Mouse (Mus musculus) heart, embryonic 12.5 days (tissue): ENCODE results near the gene Hand2. TPM values are rescaled to one million over a fixed set of nuclear protein-coding genes. Genes with fewer than 3 reads are reported as not detected.

Source experiments
- ATAC-seq: fragments of 200-750 bp; cut with Nextera tagmentation; 2 replicates; pipeline ENCODE4 v1.8.0; 2017; ENCODE audit warnings: moderate TSS enrichment, moderate library complexity; ENCODE audit not compliant: insufficient number of reproducible peaks, low FRiP score
- H3K27ac ChIP-seq: fragments of 300-500 bp; sonication (generic); 2 replicates; pipeline ENCODE4 v1.5.1; 2016; ENCODE audit warnings: mild to moderate bottlenecking, moderate library complexity; ENCODE audit not compliant: poor library complexity, severe bottlenecking
- H3K27me3 ChIP-seq: fragments of 300-500 bp; sonication (generic); replicated peaks from 2 replicates; pipeline ENCODE4 v1.6.1; 2016; ENCODE audit warnings: mild to moderate bottlenecking, moderate library complexity
- H3K36me3 ChIP-seq: fragments of 300-500 bp; sonication (generic); 2 replicates; pipeline ENCODE4 v1.6.1; 2016; ENCODE audit warnings: mild to moderate bottlenecking, moderate library complexity
- H3K4me1 ChIP-seq: fragments of 300-500 bp; sonication (generic); replicated peaks from 2 replicates; pipeline ENCODE4 v1.6.1; 2016; ENCODE audit warnings: mild to moderate bottlenecking
- H3K4me2 ChIP-seq: fragments of 300-500 bp; sonication (generic); 2 replicates; pipeline ENCODE4 v1.6.1; 2016; ENCODE audit warnings: mild to moderate bottlenecking, moderate library complexity
- H3K4me3 ChIP-seq: fragments of 300-500 bp; sonication (generic); 2 replicates; pipeline ENCODE4 v1.5.1; 2016; ENCODE audit warnings: mild to moderate bottlenecking
- H3K9ac ChIP-seq: fragments of 300-500 bp; sonication (generic); 2 replicates; pipeline ENCODE4 v1.6.1; 2016; ENCODE audit warnings: mild to moderate bottlenecking, moderate library complexity
- H3K9me3 ChIP-seq: fragments of 300-500 bp; sonication (generic); replicated peaks from 2 replicates; pipeline ENCODE4 v1.6.1; 2016; ENCODE audit warnings: mild to moderate bottlenecking, moderate library complexity
- WGBS: fragments of 180-500 bp; shearing (Covaris S2); methylation state at CpG from one replicate; pipeline ENCODE4 v1.1.7; 2016; 5-methylcytosine and 5-hydroxymethylcytosine counted together
- polyA plus RNA-seq: library from polyadenylated mRNA; unstranded; fragments of >200 nt; fragmentation: Nextera tagmentation; extraction: Ambion mirVana; gene quantifications from 2 replicates; pipeline ENCODE4 v1.2.1, GENCODE M21; 2016

Gene Hand2
- polyA plus RNA-seq, 1 experiment from 2014 or later, result 18.0 TPM

DNA sequence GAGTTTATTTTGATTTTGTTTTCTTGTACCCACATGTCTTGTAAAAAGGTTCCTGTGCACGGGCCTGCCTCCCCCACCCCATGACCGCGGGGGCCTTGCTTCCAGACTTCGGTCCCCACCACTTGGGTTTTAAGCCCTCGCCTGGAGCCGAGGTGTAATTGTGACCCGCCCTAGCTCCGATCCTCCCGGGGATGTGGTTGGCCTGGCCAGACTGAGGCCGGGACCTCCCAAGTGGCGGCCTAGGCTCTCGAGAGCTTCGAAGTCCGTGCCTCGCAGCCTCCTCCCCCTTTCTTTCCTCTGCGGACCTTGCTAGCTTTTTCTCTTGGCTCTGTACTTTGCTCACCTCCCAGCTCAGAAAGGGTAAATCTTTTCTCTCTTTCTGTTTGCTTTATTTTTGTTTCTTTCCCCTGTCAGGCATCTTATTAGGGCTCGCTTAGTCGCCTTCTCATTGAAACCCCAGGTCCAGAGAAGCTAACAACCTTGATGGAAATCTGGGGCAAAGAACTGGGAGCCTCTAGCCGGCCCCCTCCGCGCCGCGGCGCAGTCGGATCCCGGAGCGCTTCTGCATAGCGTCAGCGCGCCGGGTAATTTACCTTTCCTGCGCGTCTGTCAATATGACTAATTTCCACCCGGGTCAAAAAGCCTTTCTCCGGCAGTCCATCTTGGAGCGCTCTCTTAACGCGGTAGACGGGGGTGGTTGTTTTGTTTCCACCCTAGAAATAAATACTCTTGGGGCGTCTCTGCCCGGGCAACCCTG, 13.2 kb downstream of the Hand2 start:
- peak overlapping the region; percentile 99 for H3K27ac ChIP-seq
- ATAC-seq, result peak; percentile 49
- under 1% methylated on average over 41 of the region's 41 CpGs for WGBS

DNA sequence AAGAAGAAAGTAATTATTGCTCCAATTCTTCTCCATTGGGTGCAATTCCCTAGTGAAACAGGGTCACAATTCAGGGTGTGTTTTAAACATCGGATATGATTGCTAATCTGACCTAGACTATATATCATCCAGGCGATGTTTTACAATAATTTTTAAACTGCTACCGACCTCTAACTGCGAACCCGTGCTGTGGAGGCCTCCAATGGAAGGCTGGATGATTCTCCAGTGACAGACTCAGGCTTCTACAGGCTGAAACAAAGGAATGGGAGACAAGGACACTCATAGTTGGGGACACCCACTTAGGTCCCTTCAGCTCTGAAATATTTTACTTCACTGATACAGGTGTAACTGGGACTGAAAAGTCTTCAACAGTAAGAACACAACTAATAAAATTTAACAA, 13.9 kb downstream of the Hand2 start:
- Histone ChIP-seq H3K27me3 (no peaks in the 10 kb centered on the region), H3K4me3 (peak overlapping the region; percentile 69), H3K9me3 (no peaks in the 10 kb centered on the region), H3K9ac (peak overlapping the region; percentile 88), H3K4me2 (peak overlapping the region; percentile 71), H3K36me3 (peaks cover 6% of the 10 kb centered on the region; the same call in 1 of the 2 replicates), H3K4me1 (peaks cover 36% of the 10 kb centered on the region), H3K27ac (peak overlapping the region; percentile 99)
- no peak for ATAC-seq
- 9% methylated on average over 5 of the region's 5 CpGs for WGBS

More for the DNA sequence above, 13.2 kb downstream of the Hand2 start:
- Histone ChIP-seq H3K9me3 (no peaks in the 10 kb centered on the region), H3K4me2 (peak overlapping the region; percentile 71), H3K4me3 (peak overlapping the region; percentile 69), H3K4me1 (peaks cover 37% of the 10 kb centered on the region), H3K27me3 (no peaks in the 10 kb centered on the region), H3K36me3 (0 out of 2 replicates have a peak, but pooled peaks cover 3% of the 10 kb centered on the region), H3K9ac (peak overlapping the region; percentile 88)

DNA sequence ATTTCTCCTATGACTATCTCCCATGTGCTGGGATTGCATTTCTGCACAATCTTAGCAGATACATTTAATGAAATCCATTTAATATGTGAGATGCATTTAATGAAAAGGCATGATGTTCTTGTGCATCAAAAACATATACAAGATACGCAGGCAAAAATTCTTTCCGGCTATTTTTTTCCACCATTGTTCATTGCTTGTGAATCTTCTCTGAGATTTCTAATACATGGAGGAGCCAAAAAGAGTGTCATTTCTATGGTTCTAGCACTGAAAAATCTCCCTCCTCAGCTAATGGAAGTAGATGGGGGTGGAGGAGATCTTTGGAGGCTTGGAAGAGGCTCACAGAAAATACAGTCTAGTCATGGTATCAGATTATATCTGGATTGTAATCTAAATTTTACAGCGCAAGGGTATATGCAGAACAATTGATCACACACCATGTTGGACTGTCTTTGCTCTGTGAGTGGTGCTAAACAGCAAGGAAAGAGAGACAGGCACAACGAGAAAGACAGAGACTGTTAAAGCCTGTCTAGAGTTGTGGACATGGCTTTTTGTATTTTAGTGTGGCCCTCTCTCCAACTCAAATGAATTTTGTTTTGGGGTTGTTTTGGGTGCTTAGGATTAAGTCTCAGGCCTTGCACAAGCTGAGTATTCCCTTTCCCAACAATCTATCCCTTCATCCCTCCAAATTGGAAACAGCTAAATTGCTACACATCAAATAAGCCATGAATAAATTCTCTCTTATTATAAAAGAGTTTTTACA, 16.7 kb downstream of the Hand2 start:
- Histone ChIP-seq H3K9me3 (no peaks in the 10 kb centered on the region), H3K4me1 (peaks cover 53% of the 10 kb centered on the region), H3K4me3 (no peak overlapping the region), H3K27me3 (no peaks in the 10 kb centered on the region), H3K4me2 (0 out of 2 replicates have a peak overlapping the region, but pooled peaks have one; percentile 11), H3K9ac (no peak overlapping the region), H3K27ac (no peak overlapping the region), H3K36me3 (peaks cover 10% of the 10 kb centered on the region; the same call in 1 of the 2 replicates)
- ATAC-seq, result no peak
- WGBS, result 66% methylated on average over 4 of the region's 4 CpGs

DNA sequence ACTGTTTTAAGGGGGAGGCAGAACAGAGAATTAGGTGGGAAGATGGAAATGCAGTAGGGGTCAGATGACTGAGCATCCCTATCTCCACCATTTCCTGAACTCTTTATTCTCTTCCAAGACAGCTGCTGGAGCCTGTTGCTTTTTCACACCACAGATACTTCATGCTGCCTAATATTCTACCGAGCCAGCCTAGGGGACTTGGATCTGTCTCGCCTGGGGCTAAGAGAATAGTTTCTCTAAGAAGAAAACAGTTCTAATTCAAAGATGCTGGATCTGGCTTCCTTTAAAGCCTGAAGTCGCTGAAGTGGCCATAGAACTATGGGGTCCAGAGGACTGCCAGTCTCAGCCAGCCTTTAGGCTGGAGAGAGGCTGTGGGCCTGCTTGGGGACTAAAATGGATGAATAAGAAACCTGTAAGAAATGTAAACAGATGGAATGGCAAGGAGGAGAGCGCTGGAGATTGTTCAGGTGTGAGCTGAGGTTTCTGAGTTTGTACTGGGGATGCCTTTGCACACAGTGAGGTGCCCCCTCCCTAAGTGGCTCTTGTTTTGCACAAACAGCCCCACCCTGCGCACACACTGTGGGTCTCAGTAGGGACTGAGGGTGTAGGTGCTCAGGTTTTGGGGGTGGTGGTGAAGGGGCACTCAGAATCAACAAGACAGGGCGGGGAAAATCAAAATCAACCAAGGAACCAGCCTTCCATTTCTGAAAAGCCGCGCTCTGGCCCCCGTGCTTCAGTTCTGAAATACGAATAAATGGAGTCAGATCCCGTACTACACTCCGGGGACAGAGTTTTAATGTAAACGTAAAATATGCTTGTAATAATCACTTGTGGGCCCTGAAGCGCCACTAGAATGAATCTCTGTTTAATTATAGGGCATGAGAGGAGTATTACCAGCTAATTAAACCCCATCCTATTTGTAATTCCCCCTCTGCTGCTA, 19.2 kb downstream of the Hand2 start:
- peaks cover 78% of the 10 kb centered on the region for H3K4me1 ChIP-seq
- no peaks in the 10 kb centered on the region for H3K9me3 ChIP-seq
- peak overlapping the region; percentile 77; the same call in 1 of the 2 replicates for H3K9ac ChIP-seq
- peak overlapping the region; percentile 45 for H3K4me3 ChIP-seq
- WGBS, result 40% methylated on average over 14 of the region's 14 CpGs
- H3K27ac ChIP-seq, result peak overlapping the region; percentile 75; the same call in 1 of the 2 replicates
- no peak for ATAC-seq
- peaks cover 10% of the 10 kb centered on the region; the same call in 1 of the 2 replicates for H3K36me3 ChIP-seq
- H3K27me3 ChIP-seq, result no peaks in the 10 kb centered on the region
- H3K4me2 ChIP-seq, result peak overlapping the region; percentile 65

DNA sequence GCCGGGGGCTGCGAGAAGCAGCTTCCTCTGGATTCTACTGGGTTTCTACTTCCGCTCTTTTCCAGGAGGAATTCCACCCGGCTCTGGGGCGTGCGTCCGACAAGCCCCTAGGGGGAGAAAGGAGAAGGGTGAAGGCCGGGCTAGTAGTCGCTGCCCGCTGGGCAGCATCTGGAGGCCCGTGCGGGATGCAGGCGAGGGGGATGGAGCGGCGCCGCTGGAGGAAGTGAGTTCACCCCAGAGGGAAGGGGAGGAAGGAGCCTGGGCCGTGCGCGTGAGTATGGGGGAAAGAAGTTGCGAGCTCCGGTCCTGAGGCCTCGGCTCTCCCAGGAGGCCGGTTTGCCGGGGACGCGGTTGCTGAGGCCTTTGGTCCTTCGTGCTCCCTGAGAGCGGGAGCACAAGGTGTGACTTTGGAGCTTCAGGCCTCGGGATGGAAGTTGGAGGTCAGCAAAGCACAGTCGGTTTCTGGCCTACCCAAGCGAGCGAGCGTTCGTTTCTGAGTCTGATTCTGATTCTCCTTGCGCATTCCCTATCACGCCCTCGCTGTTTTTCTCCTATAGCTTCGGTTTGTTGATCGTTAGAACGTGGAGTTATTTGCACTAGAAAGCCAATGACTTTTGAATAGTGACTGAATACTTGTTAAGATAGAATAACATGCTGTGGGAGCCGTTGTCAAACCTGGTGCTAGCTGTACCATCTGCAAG, 20.2 kb downstream of the Hand2 start:
- Histone ChIP-seq H3K27me3 (no peaks in the 10 kb centered on the region), H3K4me2 (peak overlapping the region; percentile 65), H3K27ac (peak overlapping the region; percentile 75), H3K4me1 (peaks cover 77% of the 10 kb centered on the region), H3K4me3 (peak overlapping the region; percentile 45), H3K36me3 (peaks cover 10% of the 10 kb centered on the region; the same call in 1 of the 2 replicates), H3K9me3 (no peaks in the 10 kb centered on the region), H3K9ac (peak overlapping the region; percentile 77)
- 4% methylated on average over 41 of the region's 41 CpGs for WGBS
- ATAC-seq, result peak; percentile 65

DNA sequence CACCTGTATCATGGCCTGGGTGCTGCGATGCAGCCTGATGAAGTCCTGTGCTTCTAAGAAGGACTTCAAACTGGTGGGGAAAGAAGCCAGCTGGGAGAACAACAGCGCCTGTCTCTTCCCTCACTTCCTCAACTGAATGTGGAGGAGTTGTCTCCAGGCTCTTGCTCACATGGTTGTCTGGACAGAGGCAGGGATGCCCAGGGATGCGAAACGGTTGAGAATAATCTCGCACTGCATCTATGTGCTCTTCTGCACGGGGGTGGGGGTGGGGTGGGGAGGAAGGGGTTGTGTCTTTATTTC, 20.7 kb downstream of the Hand2 start:
- Histone ChIP-seq H3K4me1 (peaks cover 72% of the 10 kb centered on the region), H3K4me3 (peak overlapping the region; percentile 45), H3K27me3 (no peaks in the 10 kb centered on the region), H3K4me2 (peak overlapping the region; percentile 65), H3K9ac (peak overlapping the region; percentile 77), H3K9me3 (no peaks in the 10 kb centered on the region), H3K36me3 (peaks cover 13% of the 10 kb centered on the region), H3K27ac (peak overlapping the region; percentile 75)
- 14% methylated on average over 6 of the region's 6 CpGs for WGBS
- no peak; the same call in 1 of the 2 replicates for ATAC-seq

DNA sequence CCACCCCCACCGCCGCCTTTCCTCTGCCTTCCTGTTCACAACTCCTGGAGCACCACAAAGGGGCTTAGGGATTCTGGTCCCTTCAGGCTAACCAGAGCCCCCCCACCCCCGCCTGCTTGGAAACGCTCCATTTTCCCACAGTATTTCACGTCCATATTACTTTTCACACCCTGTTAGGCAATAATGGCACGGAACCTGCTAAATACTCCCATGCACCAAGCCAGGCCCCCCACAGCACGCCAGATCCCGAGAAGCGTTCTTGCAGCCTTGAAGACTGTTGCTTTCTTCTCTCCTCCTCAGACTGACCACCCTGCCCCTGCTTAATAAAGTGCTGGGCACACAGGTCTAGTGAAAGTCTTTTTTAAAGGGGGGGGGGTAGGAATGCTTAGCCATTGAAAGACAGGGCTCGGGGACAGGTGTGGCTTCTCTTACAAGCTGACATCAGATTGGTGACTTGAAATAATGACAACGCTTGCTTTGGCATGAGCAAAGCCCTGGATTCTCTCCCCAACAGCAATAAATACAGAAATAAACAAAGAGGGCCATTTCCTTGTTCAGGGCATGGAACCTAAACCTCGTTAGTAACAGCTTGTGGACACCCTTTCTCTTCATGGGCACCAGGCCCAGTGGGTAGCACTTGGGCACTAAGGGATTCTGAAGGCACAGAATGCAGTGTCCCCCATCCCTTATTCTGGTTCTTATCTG, 21.8 kb downstream of the Hand2 start:
- Histone ChIP-seq H3K27me3 (no peaks in the 10 kb centered on the region), H3K4me2 (peak overlapping the region; percentile 65), H3K4me3 (peak overlapping the region; percentile 45; the same call in 1 of the 2 replicates), H3K9me3 (no peaks in the 10 kb centered on the region), H3K27ac (no peak overlapping the region), H3K36me3 (peaks cover 23% of the 10 kb centered on the region), H3K9ac (no peak overlapping the region), H3K4me1 (peaks cover 68% of the 10 kb centered on the region)
- ATAC-seq, result no peak
- 48% methylated on average over 10 of the region's 12 CpGs for WGBS

DNA sequence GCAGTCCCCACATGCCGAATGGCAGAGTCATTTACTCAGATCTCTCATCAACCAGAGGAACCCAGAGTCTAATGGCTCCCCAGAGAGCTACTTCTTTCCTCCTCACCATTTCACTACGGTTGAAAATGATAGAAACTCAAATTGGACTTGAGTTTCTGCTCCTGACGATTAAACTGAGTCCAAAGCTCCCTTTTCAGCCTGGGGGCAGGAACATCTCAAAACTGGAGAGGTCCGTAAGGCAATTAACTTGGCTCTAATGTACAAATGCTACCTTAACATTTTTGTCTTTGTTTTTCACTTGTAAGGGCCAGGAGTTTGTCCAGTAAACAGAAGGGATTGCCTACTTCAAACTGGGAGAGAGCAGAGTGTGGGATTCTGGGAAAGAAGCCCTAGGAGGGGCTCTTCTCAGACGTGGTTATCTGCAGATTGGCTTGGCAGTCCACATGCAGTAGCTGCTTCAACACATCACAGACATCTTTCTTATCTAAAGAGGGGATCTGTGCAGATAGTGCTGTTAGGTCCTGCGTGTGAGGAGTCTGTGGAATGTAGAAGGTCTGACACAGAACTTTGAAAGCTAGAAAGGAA, 23.0 kb downstream of the Hand2 start:
- Histone ChIP-seq H3K4me2 (no peak overlapping the region), H3K27me3 (no peaks in the 10 kb centered on the region), H3K4me1 (peaks cover 74% of the 10 kb centered on the region), H3K4me3 (no peak overlapping the region), H3K36me3 (peaks cover 21% of the 10 kb centered on the region), H3K9me3 (no peaks in the 10 kb centered on the region), H3K9ac (no peak overlapping the region), H3K27ac (no peak overlapping the region)
- 30% methylated on average over 6 of the region's 6 CpGs for WGBS
- no peak for ATAC-seq

DNA sequence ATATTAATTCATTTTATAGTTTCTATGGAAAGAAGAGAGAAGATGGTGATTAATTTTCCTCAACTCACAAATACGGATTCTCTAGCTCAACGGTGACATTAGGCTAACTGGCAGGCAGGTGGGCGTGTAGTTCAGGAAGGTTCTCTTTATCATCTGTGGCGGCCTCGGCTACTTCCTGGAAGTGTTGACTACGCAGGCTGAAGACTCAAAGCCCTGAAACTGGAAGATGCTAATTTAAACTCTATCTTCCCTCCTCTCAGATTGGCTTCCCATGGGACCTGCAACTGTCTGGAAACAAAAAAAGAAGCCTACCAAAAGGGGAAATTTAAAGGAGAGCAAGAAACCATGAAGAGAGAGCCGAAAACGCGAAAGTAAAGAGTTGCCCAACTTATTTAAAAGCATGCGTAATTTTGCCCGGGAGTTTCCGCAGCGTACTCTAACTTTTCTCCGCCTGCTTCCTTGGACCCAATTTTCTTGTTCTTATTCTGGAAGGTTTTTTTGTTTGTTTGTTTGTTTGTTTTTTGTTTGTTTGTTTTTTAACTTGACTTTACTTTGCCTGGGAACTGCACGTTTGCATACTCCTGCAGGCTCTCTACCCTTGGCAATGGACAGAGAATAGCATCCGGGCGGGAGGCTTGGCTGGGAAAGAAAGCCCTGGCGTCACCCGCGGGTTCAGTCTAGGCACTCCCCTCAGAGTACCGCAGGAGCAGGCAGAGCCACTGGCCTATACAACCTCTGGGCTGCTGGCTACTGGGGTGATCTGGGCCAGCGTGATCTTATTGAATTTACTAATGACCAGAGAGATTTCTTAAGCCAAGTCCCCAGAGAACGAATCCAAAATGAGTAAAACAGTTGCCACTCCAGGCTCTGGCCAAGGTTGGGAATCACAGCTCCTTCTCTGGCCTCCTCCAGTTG, 24.4 kb downstream of the Hand2 start:
- 26% methylated on average over 23 of the region's 23 CpGs for WGBS
- Histone ChIP-seq H3K4me1 (peaks cover 73% of the 10 kb centered on the region), H3K9ac (no peak overlapping the region), H3K27me3 (no peaks in the 10 kb centered on the region), H3K9me3 (no peaks in the 10 kb centered on the region), H3K27ac (no peak overlapping the region), H3K4me3 (no peak overlapping the region), H3K36me3 (peaks cover 12% of the 10 kb centered on the region), H3K4me2 (peak overlapping the region; percentile 7; the same call in 1 of the 2 replicates)
- no peak for ATAC-seq
